Mouse (Mus musculus): ENCODE measurements around the gene Limd2.
"Not testable (repeated sequence)": the region's sequence is repeated elsewhere in the genome, so short reads cannot be mapped to it uniquely, and the experiment has no call there.

Gene Limd2

DNA sequence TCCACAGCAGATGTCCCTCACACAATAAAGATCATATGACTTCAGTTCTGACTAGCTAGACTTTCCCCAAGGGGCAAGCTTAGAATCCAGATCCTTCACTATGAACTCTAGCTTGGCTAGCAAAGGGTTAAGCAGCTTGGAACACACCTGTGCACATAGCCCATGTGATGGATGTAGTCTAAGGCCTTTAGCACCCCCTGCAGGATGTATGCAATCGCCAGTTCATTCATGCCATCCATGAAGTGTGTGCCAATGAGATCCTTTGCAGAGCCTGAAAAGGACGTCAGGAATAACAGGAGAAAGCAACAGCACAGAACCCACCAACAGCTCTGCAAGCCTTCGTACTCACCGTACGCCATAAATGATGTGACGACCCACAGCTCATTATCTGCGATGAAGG is 10.1 kb upstream of the Limd2 start:
- peak in 1 of 2 experiments; percentile 53 for DNase-seq

DNA sequence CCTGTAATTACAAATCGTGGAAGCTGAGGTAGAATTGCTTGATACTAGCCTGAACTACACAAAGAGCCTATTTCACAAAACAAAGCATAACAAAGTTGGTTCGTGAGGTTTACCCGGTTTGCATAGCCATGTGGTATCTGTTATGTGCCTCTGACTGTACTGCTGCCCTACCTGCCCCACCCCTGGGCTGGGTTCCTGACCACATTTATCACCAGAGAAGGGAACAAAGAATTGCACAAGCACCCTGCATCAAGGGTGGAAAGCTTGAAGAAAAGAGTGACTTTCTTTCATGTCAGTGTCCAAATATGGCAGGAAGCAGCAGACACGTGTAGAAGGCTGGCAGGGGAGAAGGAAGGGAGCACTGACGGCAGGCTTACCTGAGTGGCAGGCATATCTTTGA is 6.8 kb upstream of the Limd2 start:
- no peak for DNase-seq

DNA sequence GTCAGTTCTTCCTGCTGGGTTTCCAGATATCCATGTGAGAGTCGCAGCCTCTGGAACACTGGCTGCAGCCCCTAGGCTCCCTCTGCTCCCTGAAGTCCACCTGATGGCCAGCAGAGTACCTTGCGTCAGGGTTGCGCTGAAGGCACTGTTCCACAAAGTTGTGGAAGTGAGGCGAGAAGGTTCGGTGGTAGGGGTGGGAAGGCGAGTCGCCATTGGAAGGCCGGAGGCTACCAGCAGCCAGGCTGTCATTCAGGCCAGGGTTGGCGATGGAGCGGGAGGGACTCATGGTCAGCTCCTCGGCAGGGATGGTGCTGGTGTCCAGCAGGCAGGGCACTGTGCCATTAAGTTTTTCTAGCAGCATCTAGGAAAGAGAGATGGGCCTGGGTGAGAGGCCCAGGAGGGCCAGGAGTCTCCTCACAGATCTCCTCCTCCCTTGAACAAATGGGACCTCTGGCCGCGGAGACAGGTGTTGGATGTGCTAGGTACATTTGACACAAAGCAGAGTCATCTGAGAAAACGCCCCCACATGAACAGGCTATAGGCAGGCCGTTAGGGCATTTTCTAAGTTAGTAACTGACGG is 4.0 kb upstream of the Limd2 start:
- no peak for DNase-seq

DNA sequence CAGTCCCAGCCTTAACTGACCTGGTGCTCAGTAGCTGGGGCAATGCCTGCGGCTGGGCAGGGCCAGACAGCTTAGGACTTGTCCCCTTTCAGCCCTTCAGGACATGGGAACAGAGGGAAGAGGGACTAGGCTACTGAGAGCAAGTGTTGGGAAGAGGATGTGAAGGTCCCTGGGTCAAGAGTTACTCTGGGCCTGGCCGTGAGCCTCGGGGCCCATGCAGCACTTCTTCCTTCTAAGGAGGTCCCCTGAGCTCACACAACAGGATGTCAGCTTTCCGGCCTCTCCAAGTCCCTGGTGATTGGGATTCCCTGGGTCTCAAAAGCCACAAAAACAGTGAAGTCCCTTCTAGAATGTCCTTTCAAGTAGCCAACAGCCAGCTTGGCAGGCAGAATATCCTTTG is 2.9 kb upstream of the Limd2 start:
- DNase-seq, result no peak

DNA sequence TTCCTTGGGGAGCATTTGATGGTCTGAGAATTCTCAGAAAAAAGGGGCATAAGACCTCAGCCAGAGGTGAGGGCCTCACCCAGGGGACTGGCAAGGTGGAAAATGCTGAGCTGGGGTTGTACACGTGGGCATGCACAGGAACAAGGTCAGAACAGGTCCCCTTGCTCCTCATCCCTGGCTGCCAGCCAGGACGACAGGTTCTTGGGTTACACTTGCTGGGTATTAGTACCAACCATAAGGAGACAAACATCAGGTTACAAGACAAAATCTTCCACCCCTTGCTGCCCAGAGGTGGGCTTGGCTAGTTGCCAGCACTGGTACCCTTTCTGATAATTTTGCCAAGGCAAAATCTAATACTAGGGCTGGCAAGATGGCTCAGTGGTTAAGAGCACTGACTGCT is 1.6 kb upstream of the Limd2 start:
- DNase-seq, result no peak

DNA sequence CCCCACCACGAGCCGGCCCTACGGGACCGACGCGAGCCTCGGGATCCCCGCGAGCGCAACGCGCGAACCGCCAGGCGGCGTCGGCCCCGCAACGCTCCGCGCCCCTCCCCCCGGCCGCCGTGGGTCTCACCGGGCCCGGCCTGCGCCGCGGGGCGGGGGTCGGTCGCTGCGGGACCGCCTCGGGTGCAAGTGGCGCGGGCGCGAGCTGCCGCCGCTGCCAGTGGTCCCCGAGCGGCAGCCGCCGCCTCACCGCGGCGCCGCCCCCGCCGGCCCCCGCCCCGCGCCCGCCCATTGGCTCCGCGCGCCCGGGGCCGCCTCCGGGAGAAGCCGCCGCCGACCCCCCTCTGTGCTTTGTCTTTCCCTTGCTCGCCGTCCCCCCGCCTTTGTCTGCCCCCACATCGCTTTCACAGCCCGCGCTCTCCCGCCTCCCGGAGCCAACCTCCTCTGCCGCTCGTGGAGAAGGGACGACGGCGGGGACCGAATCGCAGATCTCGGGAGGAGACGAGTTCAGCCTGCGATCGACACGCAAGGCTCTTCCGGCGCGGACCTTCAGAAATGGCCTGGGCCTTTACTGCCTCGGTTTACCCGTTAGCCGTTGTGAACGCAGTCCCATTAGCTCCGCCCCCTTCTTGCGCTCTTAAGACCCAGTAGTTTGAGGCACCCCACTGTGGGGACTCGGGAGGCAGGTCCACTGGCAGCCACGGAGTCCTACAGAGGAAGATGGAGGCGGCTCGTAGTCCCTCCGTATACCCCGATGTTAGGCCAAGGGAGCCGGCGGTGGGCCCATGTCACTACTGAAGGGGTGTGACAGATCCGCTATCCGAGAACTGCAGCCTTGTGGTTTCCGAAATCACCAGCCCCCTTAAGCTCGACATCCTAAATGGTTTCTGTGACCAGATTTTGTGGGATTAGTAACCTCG is 479 bp downstream of the Limd2 start:
- DNase-seq, result peak; percentile 78 to 82

DNA sequence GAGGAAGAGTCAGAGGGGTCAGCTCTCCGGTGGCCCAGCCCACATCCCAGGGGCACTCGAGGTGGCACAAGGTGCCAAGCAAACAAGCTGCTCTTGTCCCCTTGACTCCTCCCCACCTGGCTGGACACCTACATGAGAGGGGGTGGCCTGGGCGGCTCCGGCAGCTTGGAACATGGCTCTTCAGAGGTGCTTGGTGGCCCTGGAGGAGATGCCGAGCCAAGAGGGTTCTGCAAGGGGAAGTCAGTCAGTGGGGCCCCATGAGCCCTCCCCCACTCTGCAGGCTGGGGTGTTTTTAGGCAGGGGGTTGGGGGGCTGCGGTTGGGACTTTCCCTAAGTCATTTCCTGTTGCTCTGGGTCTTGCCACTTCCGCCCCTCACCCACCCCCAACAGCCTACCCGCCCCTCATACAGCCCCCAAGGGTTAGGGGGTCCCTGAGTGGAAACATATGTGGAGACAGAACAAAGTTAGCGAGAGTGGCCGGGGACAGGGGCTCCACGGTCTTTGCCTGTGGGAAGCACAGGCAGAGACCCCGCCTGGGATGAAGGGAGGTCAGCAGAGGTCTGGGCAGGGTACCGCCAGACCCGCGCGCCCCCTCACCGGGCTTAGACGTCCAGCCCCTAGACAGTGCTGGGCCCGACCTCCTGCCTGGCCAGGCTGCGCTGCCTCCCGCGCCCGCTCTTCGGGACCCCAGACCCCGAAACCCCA is 1.3 kb downstream of the Limd2 start:
- DNase-seq, result peak; percentile 91 to 93

DNA sequence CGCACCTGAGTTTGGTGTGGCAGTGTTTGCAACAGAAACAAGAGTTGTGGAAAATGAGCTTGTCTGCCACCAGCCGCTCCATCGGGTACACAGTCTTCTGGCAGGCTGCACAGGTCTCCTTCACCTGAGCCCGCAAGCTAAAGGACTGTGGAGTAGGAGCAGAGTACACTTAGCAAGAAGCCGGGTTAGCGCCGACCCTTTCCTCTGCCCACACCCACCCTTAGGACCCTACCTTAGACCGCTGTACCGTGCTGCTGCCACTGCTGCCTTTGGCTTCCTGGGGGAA is 1.8 kb downstream of the Limd2 start:
- no peak for DNase-seq

DNA sequence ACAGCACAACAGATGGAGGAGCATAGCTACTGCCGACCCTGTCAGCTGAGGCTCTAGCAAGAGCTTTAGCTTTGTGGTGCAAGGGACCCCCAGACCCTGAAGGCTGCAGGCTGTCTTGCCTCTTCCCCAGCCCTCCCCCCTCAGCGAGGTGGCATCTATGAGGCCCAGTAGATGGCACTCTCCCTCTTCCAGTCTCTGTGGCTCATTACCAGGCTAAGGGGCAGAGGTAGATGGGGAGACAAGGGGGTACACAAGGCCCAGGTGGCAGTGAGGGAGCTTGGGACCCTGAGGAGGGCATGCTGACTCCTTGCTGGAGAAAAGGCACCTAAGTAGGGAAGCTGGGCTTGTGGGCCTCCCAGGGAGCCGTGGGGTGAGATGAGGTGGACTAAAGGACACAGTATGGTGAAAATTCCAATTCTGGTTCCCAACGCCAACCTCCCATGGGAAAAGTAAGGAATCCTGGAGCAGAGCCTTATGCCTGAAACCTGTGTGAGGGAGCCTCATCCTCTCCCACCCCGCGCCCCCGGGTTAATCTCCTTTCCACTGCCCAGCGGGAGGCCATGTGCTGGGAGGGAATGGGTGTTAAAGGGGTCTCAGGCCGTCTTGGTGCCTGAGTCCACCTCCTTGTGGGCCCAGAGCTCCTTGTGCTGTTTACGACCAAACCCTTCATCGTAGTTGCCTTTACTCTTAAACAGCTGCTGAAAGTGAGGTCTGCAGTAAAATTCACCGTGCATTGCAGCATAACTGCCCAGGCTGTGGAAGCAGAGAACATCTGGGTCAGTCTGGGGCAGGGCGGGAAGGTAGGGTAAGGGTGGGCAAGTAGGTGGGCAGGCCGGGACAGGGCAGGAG is 2.4 kb downstream of the Limd2 start:
- DNase-seq, result no peak

DNA sequence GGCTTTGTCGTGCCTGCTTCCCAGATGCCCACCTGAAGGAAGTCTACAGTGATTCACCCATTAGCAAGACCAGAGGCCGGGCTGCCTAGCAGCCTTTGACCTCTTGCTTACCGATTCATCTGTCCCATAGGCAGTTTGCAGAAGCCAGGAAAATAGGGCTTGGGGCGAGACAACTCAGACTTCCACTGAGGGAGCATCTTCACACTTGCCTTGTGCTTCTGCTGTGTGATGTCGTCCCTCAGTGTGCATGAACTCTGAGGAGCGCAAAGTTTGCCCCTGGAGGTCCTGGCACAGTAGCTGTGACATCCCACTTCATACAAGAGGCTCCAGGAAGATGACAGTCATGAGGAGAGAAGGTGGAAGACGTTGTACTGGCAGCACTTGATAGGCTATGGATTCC is 3.5 kb downstream of the Limd2 start:
- DNase-seq, result no peak

DNA sequence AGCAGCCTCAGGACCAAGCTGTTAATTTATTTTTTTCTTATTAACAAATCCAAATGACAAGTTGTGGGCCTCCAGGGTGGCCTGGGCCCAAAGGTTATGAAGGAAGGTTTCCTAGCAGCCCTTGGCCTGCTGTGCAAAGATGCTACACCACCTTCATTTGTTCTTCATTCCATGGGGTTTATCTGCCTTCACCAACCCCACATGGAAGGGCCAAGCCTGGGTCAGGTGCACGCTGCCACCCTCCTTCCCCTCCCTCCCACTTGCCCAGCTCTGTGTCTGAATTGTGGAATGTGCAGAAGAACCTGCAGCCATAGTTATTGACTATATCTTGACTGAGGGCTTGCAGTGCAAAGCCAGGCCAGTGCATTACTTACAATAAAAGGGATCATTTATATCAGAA is 4.4 kb downstream of the Limd2 start:
- DNase-seq, result no peak

DNA sequence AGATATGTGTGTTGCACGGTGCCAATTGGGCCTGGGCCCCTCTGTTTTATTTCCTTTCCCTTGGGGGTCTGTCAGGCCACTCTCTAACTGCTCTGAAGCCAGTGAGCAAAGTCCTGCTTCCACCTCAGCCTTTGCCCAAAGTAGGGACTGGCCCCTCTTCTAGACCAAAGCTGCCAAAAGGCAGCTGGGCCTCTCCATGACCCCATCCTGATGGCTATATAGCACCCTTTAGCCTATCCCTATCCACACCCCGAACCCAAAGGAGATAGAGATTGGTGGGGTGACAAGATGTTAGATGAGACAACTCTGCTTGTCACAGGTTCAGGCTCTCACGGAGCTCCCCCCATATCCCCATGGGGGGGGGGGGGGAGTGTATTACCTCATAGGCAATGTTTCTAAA is 4.9 kb downstream of the Limd2 start:
- DNase-seq, result no peak

DNA sequence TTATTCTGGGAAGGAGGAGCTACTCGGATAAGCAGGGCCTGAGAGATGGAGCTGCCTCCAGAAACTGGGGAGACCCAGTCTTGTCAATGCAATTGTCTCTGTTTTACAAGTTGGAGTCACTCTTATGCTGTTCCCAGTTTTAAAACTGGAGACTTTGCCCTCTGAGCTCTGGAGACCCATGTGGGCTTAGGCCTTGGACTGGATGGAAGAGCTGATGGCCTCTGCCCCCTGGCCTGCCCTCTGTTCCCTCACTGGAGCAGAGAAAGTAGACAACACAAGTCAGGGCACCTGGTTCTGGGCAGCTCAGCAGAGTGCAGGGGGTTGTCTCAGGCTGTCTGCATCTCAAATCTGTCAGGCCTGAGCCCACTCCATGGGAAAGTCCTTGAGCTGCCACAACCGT is 5.9 kb downstream of the Limd2 start:
- DNase-seq, result no peak

DNA sequence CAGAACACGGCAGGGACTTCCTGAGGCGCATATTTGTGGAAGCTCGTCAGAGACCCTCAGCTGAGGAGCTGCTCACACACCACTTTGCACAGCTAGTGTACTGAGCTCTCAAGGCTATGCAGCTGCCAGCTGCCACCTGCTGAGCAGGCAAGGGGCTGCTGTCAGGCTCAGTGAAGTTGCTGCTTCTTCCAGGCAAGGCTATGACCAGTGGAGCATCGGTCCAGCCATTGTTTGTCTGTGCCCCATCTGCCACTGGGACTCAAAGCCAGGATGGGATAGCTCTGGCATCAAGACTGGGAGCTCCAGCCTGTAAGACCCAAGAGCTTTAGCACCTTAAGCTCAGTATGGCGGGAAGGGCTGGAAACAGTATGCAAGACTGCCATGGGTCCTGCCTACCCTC is 6.6 kb downstream of the Limd2 start:
- no peak for DNase-seq

DNA sequence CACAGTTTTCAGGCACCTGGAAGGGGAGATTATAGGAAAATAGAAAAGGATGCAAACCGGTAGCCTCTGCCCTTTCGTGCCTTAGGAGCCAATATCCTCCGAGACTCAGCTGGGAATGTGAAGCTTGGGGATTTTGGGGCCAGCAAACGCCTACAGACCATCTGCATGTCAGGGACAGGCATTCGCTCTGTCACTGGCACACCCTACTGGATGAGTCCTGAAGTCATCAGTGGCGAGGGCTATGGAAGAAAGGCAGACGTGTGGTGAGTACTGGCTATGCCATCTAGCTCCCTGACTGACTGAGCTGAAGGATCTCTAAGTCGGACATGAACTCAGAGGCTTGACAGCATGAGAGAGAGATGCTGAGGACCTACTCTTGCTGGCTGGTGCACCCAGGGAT is 8.5 kb downstream of the Limd2 start:
- no peak for DNase-seq

DNA sequence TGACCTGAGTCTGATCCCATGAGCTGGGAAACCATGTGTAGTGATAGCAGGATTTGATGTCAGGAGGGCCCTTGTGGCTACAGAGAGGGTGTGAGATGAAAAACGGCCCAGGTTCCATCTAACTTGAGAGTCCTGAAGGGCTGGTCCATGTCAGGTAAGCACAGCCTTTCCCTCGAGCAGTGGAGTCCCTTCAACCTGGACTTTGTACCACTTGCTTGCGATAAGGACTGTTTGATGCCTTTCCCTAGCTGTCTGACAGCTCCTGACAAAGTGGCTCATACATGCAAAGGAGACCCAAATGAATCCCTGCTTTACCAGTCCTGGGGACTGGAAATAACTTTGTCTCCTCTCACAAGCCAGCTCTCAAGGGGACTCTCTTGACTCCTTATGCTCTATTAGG is 9.4 kb downstream of the Limd2 start:
- no peak for DNase-seq

DNA sequence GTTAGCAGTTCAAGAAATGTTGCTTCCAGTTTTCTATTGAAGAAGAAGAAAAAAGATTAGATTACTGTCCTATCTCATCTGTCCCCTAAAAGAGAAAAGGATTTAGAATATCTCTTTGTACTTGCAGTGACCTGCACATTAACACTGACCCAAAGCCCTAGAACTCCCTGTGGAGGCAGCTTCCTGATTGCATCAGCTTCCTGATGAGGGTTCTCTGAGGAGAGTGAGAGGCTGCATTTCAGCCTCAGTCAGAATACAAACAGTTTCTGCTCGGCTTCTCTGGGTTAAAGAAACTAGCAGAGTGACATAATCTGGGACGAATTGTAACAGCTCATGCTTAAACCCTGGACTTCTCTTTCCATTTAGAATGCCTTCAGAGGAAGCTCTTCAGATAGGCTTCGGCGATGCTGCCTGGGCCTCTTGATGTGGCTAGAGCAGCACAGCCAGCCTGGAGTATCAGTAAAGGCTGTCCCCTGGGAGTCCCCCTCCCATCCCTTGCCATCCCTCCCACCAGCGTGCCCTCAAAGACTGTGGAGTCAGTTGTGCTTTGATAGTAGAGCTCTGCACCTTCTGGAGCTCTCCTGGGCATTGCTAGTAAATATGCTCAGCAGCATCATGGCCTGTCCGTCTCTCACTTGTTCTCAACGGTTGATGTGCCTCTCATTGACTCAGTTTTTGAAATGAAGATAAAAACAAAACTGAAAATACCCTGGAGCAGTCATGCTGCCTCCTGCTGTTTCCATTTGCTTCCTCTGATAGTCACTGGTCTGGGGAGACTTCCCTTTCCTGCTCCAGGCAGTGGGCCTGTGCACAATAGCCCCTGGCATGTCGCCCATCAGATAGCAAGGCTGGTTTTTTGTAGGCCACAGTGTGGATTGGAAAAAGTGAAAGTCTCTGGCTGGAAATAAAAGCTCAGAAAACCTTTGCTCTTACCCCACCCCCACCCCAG is 25.8 kb downstream of the Limd2 start:
- DNase-seq, result peak; percentile 91 to 94

DNA sequence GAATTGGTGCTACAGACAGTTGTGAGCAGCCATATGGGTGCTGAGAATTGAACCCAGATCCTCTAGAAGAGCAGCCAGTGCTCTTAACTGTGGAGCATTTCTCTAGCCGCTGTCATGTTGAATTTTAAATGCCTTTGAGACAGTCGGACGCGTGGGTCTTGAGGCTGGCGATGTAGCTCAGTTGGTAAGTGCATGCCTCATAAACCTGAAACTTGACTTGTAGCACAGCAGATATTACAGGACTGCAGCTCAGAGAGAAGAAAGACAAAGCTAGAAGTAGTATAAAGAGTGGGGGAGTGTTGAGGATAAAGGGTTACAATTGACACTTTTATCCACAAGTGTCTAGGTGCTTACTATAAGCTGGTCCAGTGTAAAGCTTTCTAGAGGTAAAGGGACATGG is 28.1 kb downstream of the Limd2 start:
- no peak for DNase-seq

DNA sequence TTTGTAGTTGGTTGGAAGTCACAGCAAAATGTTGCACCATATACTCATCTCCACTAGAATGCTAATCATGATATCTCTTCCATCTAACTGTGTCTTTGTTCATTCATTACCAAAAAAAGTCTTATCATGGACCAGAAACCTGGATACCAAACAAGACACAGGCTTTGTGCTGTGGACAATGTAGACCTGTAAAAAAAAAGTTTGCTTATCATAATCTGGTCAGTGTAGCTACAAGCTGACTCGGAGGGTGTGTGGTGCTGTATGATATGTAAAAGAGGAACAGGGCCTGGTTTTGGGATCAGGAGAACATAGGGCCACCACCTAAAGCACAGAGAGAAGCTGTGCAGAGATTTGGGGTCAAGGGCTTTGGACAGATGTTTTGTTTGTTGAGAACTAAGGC is 31.2 kb downstream of the Limd2 start:
- DNase-seq, result no peak

DNA sequence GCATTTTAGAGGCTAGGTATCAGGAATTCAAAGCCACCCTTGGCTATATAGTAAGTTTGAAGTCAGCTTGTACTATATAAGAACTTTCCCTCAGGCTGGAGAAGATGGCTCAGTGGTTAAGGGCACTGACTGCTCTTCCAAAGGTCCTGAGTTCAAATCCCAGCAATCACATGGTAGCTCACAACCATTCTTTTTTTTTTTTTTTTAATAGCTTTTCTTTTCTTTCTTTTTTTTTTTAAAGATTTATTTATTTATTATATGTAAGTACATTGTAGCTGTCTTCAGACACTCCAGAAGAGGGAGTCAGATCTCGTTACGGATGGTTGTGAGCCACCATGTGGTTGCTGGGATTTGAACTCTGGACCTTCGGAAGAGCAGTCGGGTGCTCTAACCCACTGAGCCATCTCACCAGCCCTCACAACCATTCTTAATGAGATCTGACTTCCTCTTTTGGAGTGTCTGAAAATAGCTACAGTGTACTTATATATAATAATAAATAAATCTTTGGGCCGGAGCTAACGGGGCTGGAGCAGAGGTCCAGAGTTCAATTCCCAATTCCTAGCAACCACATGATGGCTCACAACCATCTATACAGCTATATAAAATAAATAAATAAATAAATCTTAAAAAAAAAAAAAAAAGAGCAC is 33.8 kb downstream of the Limd2 start:
- not testable (repeated sequence) for DNase-seq

DNA sequence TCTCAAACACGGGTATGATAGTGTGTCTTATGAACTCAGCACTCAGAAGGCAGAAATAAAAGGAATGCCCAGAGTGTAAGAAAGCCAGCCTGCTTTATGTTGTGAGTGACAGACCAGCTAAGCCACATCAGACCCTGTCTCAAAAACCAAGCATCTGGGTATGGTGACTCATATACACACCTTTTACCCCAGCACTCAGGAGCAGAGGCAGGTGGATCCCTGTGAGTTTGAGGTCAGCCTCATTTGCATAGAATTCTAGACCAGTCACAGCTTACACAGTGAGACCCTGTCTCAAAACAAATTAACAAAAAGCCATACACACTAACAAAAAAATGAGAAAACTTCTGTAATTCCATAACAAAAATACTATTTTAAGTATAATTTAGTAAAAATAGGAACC is 34.8 kb downstream of the Limd2 start:
- DNase-seq, result no peak

DNA sequence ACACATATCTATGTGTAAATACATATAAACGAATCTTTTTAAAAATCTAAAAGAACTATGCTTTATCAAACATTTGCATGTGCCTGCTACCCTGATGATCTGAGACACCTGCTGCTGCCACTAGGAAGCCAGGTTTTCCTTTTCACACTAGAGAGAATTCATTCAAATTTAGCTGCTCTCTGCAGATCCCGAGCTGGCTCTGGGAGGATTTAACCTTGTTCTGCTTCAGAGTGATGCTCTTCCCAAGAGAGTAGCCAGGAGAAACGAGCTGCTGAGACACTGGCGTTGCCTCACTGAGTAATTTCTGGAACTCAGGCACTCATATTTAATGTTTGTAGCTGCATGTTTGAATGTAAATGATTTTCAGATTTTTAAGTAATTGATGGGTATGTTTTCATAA is 35.9 kb downstream of the Limd2 start:
- DNase-seq, result no peak

All from lung, adult 18-20 months (tissue).